Mouse (Mus musculus) heart, postnatal 0 days (tissue): ENCODE measurements at regions not wholly inside any gene's neighbourhood (a gene's known extent, or its start where the extent isn't known, plus 50 kb on each side); places are given as distances from the start of the nearest gene placed in this dataset.

ENCODE experiments used
- CTCF ChIP-seq: IDR thresholded peaks from 2 replicates; pipeline ENCODE4 v1.5.1; 2016; ENCODE audit warnings: antibody characterized with exemption, control low read depth, low read depth
- EP300 ChIP-seq: IDR thresholded peaks from 2 replicates; pipeline ENCODE4 v1.6.1; 2016; ENCODE audit warnings: antibody characterized with exemption, low read depth

GRCm38 (mm10) chr8:26298066-26298804, 178.9 kb downstream of the Gm45692 start:
- TF ChIP-seq CTCF, result no peak
- TF ChIP-seq EP300, result no peak
